Mouse (Mus musculus) cerebellum, postnatal 36 days (tissue): ENCODE data around the gene Foxd1.

Source experiments
- DNase-seq, 2 experiments: peaks; one replicate each; pipeline ENCODE4 v3.0.0; 2021 to 2022; ENCODE audit warnings: mixed read lengths in 2 of 2

Foxd1 gene

DNA sequence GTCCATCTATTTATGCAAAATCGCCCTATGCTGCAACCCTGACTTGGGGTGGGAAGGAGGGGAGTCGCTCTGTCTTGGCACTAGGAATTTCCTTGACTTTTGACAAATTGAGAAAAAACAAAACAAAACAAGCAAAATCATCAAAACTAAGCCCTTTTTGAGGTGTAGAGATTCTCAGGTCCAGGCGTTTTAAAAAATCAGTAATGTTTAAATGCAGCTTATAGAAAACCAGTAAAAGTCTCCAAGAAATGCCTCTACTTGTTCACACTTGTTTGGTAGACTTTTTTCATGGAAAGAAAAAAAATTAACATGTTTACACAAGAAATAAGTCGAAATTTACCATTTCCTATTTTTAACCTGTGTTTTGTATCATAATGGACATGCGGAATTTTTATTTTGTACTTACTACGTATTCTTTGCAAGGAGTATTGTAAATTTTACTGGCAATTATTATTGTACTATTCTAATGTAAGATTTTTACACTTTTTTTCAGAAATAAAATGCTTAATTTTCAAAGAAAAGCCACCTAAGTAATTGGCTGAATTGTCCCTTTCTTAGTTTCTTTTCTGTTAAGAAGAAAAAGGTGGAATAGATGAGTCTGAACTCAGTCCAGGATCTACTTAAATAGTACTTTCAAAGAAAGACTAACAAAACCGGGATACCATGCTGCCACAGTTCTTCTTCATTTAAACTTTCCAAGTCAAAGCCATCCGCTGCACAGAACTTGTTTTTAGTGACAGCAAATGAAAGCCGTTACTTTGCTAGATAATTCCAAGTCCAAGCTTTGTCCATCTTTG lies 2.3 kb downstream of the Foxd1 start:
- DNase-seq = no peak

- DNase-seq = no peak
Observed at GRCm38 (mm10) chr13:98356973-98357425, 3.0 kb downstream of the Foxd1 start.

- no peak for DNase-seq
Observed at GRCm38 (mm10) chr13:98357433-98358423, 3.7 kb downstream of the Foxd1 start.

DNA sequence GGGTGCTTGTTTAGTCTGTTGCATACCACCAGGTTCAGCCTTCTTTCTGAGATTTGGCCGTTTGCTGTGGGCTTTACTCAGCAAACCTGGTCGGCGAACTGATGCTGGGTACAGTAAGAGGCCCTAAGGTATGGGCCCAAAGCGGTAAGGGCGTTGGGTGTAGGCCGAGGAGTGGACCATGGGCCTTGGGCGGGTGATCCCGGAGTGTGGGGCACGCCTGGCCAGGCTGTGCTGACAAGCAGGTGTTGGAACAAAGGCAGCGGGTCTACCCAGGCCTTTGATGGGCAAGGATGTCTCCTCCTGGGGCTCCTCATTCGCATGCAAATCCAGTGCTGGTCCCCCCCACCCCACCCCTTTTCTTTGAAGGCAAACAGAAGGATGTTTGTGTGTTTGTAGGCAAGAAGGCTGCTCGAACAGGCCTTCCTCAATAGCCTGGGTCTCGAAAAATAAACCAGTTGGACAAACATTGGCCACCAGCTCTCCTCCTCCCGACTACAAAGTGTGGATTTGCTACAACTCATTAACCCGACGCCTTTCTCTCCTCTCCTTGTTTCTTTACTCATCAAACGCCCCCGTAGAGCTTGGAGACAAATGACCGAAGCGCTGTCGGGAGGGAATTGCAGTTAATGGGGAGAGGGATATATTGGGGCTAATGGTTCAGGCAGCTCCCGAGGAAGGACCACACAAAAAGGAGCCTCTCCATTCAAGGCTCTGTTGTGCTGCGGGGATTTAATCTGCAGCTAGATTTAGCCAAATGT lies 4.6 kb downstream of the Foxd1 start:
- DNase-seq = no peak

DNA sequence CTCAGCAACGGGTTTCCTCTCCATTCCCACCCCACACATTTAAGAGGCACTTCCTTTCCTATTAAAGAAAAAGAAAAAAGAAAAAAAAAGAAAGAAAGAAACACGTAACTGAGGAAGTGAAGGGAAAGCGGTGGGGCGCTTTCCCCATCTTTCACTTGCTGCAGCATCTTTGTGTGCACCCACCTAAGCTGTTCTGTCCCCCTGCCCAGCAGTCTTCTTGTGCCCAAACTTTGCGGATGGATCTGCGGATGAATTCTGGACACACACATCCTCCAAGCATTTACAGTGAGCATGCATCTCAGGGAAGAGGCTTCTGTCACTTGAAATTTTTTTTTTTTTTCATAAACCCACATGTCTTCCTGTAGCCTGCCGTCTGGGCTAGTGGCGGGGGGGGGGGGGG lies 5.3 kb downstream of the Foxd1 start:
- no peak for DNase-seq

GRCm38 (mm10) chr13:98360391-98360790 lies 6.3 kb downstream of the Foxd1 start:
- no peak for DNase-seq

GRCm38 (mm10) chr13:98361161-98361560 lies 7.1 kb downstream of the Foxd1 start:
- DNase-seq = no peak

- DNase-seq = no peak
Observed at GRCm38 (mm10) chr13:98363046-98363445, 9.0 kb downstream of the Foxd1 start.

GRCm38 (mm10) chr13:98365081-98365480 lies 11.0 kb downstream of the Foxd1 start:
- no peak for DNase-seq

GRCm38 (mm10) chr13:98365766-98366421 lies 11.9 kb downstream of the Foxd1 start:
- no peak for DNase-seq

DNA sequence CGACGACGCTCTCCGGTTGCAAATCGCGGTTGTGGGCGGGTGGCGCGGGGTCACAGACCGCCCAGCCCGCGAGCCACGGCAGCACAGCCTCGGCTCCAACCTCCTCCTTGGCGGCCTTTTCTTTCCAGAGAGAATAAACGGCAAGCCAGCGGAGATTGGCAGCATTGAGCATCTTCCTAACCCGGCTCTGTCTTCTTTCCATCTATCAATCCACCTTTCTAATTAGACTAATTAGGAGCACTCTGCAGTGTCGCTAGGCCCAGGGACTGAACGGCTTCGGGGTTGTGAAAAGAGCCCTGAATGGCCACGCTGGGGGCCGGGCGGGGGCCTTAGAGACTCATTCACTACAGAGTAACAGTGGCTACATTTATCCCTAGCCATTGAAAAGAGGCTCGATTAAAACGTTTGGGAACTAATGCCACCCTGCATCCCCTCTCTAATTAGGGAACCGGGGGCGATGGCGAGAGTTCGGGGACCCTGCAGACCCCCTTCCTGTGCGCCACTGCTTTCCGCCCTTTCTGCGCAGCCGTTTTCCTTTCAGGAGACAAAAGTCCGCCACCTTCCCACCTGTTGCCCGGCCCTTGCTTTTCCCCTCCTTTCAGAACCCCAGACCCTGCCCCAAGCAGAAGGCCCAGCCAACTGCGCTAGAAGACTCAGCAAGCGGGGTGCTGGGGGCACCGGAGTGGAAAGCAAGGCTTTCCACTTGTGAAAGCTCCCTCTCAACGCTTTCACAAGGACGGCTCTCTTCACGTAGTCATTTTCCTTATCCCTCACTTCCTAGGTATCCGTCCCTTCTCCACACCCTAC lies 12.6 kb downstream of the Foxd1 start:
- DNase-seq = no peak

DNA sequence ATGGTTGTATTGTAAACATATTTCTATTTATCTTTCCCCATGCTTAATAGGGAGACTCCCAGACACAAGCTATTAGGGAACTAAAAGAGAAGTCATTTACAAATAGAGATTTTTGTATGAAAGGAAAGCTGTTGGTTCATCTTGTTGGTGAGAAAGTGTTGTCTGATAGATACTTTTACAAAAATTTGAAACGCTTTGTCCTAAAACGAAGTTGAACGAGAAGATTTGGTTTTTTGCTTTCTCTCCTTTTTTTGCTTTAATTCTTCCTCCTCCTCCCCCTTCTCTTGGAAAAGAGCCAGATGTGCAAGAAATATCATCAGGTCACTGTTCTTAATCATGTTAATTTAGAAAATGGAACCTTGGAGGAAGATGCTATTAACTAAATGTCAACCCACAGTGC lies 13.6 kb downstream of the Foxd1 start:
- DNase-seq = no peak

- no peak for DNase-seq
Observed at GRCm38 (mm10) chr13:98369046-98369445, 15.0 kb downstream of the Foxd1 start.

GRCm38 (mm10) chr13:98374560-98374959 lies 20.5 kb downstream of the Foxd1 start:
- no peak for DNase-seq

DNA sequence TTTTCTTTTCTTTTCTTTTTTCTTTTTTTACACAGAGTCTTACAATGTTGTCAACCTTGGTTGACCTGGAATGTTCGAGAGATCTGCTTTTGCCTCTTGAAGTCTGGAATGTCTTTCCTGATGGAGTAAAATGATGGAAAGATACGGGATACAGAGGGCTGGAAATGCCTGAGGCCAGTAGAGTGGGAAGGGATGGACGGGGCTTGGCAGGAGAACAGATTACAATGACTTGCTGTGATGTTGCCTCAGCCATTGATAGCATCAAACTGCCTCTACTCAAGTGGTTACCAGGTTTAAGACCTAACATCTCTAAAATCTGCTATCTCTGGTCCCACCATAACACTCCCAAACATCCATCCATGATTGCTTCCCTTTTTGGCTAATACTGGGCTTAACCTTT lies 20.9 kb downstream of the Foxd1 start:
- no peak for DNase-seq

- DNase-seq = no peak
Observed at GRCm38 (mm10) chr13:98377746-98378145, 23.7 kb downstream of the Foxd1 start.

DNA sequence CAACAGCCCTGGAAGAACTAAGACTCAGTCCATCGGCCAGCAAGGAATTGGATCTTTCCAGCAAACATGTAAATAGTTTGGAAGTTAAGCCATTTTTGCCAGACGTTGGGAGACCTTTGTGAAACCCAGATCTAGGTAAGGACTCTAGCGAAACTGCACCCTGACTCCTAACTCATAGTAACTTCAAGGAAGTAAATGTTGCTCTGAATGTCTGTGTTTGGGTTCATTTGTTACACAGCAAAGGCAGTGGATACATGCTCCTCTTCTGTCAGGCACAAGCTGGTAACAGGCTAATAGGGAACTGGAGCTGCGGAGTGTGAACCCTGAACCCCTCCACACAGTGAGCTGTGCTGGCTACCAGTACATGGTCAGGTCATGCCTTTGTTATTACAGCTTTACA lies 28.7 kb downstream of the Foxd1 start:
- DNase-seq = no peak

- no peak for DNase-seq
Observed at GRCm38 (mm10) chr13:98383911-98384498, 30.0 kb downstream of the Foxd1 start.

GRCm38 (mm10) chr13:98385877-98386276 lies 31.8 kb downstream of the Foxd1 start:
- no peak for DNase-seq

GRCm38 (mm10) chr13:98389092-98389491 lies 35.0 kb downstream of the Foxd1 start:
- DNase-seq = no peak

GRCm38 (mm10) chr13:98390363-98390762 lies 36.3 kb downstream of the Foxd1 start:
- no peak for DNase-seq
